Mouse (Mus musculus): ENCODE data around the gene Cep70. TPM values are rescaled to one million over a fixed set of nuclear protein-coding genes. Genes with fewer than 3 reads are reported as not detected.

Gene Cep70
- 56.1 and 71.0 TPM in 2 replicates for total RNA-seq (2017)

DNA sequence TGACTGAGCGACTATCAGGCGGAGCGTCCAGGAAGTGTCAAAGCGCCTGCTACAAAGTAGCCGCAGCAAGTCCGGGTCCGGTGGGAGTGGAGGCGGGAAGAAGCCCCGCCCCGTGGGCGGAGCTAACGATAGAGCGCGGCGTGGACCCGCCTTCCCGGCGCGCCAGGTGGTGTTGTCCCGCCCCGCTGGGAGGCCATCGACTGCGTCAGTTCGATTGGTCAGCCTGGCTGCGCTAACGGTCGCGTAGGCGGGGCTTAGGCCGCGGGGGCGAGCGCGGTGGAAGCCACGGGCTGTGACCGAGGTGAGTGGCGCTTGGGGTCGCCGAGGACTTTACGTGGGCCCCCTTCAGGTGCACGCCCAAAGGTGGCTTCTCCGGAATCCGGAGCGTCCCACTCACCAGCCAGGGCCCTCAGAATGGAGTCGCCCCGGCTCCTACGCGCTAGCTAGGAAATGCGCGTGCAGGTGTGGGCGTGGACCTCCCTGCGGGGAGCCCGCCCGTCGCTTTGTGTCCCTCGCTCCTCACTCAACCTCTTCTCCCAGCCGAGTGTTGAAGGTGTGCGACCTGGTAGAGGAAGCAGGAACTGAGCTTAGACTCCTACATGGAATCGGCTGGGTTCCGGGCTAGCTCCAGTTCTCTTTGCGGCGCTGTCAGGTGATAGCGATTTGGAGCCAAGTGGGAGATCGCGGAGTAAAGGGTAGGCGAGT is at the start of gene Cep70:
Cep70 (plus strand) TSS at position 178 of the 705 bp plus-strand sequence.
- peak; percentile 85 to 88 for ATAC-seq (replicated peaks in 1 of 2; ENCODE audit: insufficient read depth in 1 of 2, low FRiP score in 2 of 2, low TSS enrichment in 1 of 2, low read depth in 1 of 2, poor library complexity in 2 of 2, severe bottlenecking in 2 of 2)

DNA sequence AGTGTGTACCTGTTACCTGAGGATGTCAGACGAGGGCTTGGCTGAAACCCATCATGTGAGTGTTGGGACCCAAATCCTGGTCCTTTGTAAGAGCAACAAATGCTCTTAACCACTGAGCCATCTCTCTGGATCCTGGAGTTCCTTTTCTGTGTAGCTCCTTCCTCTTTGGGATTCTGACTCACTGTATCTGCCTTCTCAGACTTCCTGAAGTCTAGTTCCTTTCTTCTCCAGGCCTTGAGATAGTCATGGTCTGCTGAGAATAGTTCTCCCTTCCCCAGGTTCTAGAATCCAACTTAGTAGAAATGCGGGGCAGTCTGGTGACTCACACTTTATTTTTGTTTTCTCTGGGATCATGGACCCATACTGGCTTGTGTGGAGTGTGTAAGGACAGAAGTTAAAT is 30.5 kb upstream of the Cep70 start:
- ATAC-seq (replicated peaks in 1 of 2; ENCODE audit: insufficient read depth in 1 of 2, low FRiP score in 2 of 2, low TSS enrichment in 1 of 2, low read depth in 1 of 2, poor library complexity in 2 of 2, severe bottlenecking in 2 of 2), result no peak

DNA sequence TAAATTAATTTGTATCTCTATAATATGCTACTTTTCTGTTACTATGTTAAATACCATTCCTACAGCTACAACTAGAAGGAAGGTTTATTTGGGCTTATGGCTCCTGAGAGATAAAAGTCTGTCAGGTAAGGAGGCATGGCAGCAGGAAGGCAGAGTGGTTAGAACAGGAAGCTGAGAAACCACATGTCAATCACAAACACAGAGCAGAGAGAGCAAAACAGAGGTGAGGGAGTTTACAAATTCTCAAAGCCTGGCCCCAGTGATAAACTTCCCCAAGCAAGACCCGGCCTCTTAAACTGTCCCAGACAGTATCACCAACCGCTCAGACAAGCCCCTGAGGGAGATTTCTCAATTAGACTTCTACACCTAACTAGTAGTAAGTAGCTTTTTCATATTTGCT is 27.0 kb upstream of the Cep70 start:
- 0 out of 4 replicates have a peak, but pooled peaks of 1 of the 2 experiments have one; percentile 12 for ATAC-seq (replicated peaks in 1 of 2; ENCODE audit: insufficient read depth in 1 of 2, low FRiP score in 2 of 2, low TSS enrichment in 1 of 2, low read depth in 1 of 2, poor library complexity in 2 of 2, severe bottlenecking in 2 of 2)

DNA sequence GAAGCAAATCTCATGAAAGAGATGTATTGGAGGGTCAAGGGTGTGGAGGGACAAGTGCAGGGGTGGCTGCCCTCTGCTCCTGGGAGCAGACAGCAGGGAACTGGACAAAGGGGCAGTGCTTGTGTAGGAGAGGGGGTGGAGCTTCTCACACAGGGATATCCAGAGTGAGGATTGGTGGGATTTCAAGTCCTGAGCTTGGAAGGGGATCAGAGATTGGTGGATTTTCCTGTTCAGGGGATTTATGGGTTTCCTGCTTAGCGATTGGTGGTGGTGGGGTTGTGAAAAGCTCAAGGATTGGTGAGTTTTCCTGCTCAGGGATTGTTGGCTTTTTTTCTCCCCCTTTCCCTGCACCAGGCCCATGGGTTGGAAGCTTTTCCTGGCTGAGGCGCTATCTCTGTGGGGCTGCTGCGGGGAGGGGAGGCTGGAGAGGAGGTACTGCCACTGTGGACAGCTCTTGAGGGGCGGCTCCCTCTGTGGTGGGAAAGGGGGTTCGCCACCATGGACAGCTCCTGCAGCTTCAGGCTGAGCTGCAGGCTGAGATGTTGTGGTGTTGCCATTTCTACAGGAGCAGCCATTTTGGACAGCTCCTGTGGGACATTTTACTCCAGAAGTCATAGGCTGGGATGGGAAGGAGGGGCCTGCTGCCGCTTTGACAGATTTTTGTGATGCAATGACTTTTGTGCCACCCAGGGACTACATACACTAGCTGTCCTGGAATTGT is 25.0 kb upstream of the Cep70 start:
- peak; percentile 83 to 88 for ATAC-seq (replicated peaks in 1 of 2; ENCODE audit: insufficient read depth in 1 of 2, low FRiP score in 2 of 2, low TSS enrichment in 1 of 2, low read depth in 1 of 2, poor library complexity in 2 of 2, severe bottlenecking in 2 of 2)

DNA sequence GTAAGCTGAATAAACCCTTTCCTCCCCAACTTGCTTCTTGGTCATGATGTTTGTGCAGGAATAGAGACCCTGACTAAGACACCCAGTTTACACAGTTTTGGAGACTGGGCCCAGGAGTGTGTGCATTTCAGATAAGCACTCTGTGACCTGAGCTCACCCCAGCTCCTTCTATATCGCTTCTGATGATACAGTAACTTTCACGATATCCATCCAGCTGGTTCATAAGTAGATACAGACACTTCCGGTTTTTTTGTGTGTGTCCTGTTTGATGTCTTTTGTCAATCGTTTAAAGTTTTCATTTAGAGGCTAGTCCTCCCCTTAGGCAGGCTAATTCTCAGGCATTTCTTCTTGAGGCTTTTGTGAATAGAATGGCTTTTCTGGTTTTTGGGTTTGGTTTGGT is 21.5 kb upstream of the Cep70 start:
- no peak for ATAC-seq (replicated peaks in 1 of 2; ENCODE audit: insufficient read depth in 1 of 2, low FRiP score in 2 of 2, low TSS enrichment in 1 of 2, low read depth in 1 of 2, poor library complexity in 2 of 2, severe bottlenecking in 2 of 2)

DNA sequence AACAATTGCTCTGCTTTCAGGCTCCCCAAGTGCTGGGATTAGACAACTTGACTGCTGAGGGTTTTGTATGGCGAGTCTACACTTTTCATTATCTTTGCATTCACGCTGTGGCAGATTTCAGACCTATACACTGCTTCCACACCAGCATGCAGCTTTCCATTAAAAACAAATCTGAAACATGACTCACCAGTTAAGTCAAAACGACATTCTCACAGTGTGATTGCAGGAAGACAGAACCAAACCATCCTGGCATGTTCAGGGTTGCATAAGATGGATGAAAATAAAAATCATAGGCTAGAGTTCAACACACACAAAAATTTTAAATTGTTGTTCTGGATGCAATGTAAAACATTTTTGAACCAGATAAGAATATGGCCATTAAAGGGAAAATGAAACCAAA is 18.6 kb upstream of the Cep70 start:
- ATAC-seq (replicated peaks in 1 of 2; ENCODE audit: insufficient read depth in 1 of 2, low FRiP score in 2 of 2, low TSS enrichment in 1 of 2, low read depth in 1 of 2, poor library complexity in 2 of 2, severe bottlenecking in 2 of 2), result no peak

DNA sequence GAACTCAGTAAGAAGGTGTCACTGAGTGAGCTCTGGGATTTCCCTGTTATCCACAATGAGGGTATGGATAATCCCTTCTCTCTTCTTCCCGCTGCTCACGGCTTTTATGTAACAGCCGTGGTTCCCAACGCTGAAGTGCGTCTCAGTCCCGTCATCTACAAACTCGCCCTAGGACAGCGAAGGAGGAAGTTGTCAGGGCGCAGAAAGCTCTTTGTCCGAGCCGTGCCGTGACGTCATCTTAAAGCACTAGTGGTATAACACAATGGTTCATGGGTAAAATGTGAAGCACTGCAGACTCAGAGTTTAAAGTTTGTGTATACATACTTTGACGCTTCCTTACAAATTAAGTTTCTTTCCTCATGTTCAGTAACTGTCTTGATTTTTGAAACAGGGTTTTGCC is 13.7 kb upstream of the Cep70 start:
- no peak for ATAC-seq (replicated peaks in 1 of 2; ENCODE audit: insufficient read depth in 1 of 2, low FRiP score in 2 of 2, low TSS enrichment in 1 of 2, low read depth in 1 of 2, poor library complexity in 2 of 2, severe bottlenecking in 2 of 2)

DNA sequence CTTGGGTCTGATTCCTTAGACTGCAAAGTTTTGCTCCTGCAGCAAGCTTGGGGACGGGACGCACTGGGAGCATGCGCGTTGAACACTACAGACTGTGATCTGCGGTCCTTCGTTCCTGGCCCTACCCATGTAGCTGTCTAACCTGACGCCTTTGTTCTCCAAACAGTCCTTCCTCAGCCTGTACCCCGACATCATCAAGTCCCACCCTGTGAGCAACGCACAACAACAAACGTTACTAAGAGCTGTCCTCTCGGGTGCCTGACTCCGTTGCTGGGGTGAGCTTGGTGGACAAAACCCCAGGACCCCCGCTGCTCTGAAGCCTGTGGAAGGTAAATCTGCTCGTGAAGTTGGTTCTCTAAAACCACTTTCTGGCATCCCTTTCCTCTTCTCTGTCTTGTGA is 6.0 kb upstream of the Cep70 start, which contains the start of gene Faiml:
Faiml (minus strand) TSS at position 101 of the 400 bp plus-strand sequence.
- no peak for ATAC-seq (replicated peaks in 1 of 2; ENCODE audit: insufficient read depth in 1 of 2, low FRiP score in 2 of 2, low TSS enrichment in 1 of 2, low read depth in 1 of 2, poor library complexity in 2 of 2, severe bottlenecking in 2 of 2)

DNA sequence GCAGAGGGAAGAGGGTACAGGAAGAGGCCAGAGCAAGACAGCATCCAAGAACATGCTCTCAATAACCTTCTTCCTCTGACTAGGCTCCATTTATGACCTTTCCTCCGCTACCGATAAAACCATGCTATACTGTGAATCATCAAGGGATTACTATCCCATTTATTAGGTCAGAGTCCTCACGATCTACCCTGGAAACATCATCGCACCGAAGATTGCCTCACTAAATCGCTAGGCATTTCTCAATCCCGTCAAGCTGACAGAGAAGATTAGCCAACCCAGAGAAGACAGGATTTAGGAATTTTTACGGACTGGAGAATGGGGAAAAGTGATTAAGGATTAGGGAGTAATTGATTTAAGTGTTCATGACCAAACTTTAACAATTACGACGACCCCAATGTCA is 4.9 kb upstream of the Cep70 start:
- ATAC-seq (replicated peaks in 1 of 2; ENCODE audit: insufficient read depth in 1 of 2, low FRiP score in 2 of 2, low TSS enrichment in 1 of 2, low read depth in 1 of 2, poor library complexity in 2 of 2, severe bottlenecking in 2 of 2), result no peak

DNA sequence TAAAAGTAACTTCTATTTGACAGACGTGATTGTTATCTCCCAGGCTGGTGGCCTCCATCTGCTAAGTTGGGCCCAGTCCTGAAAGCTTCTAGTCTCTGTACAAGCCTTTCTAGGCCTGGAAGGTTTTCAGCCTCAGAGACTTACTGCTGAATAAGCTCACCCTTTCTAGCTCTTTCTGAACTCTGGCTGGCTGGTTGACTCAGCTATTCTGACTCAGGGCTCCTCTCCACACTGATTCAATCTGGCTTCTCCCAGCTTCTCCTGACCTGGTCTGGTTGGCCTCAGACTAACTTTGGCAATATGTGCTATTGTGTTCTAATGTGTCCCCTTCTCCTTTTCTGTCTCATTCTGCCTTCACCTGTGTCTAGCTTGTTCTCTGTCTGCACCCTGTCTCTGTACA is 3.9 kb upstream of the Cep70 start:
- no peak for ATAC-seq (replicated peaks in 1 of 2; ENCODE audit: insufficient read depth in 1 of 2, low FRiP score in 2 of 2, low TSS enrichment in 1 of 2, low read depth in 1 of 2, poor library complexity in 2 of 2, severe bottlenecking in 2 of 2)

DNA sequence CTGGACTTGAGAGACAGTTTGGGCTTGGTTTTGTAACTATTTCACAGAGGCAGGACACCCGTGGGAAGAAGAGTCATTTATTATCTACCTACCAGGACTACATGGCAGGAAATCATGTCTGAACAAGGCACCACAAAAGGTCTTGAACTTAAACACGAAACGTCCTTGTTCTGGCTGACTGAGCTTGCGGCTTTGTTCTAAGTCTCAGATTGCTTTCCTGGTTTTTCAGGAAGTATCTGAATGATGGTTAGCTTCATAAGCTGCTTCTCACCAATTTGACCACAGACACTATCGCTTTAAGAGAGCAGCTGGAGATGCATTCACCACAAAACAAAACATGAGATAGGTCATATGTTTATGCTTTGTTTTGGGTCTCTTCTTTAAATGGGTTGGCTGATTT is 2.6 kb upstream of the Cep70 start:
- ATAC-seq (replicated peaks in 1 of 2; ENCODE audit: insufficient read depth in 1 of 2, low FRiP score in 2 of 2, low TSS enrichment in 1 of 2, low read depth in 1 of 2, poor library complexity in 2 of 2, severe bottlenecking in 2 of 2), result peak; percentile 11 to 13; a peak in 2 of 4 replicates

DNA sequence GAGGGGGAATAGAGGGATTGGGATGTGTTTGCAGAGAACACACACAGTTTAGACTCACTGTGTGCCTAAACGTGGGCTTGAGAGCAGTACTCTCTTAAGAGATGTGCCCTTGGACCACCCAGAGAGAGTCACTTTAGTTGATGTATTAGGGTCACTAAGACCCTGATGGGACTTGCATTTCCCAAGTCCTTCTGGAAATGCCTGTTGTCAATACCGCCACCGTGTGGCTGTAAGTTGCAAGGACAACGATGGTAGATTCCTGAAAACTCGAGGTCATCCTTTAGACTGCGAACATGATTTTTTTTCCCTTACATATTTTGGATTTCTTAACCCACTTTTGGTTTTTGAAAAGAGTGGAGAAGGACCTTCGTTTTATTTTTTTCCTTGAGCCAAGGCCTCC is 1.1 kb upstream of the Cep70 start:
- ATAC-seq (replicated peaks in 1 of 2; ENCODE audit: insufficient read depth in 1 of 2, low FRiP score in 2 of 2, low TSS enrichment in 1 of 2, low read depth in 1 of 2, poor library complexity in 2 of 2, severe bottlenecking in 2 of 2), result no peak

DNA sequence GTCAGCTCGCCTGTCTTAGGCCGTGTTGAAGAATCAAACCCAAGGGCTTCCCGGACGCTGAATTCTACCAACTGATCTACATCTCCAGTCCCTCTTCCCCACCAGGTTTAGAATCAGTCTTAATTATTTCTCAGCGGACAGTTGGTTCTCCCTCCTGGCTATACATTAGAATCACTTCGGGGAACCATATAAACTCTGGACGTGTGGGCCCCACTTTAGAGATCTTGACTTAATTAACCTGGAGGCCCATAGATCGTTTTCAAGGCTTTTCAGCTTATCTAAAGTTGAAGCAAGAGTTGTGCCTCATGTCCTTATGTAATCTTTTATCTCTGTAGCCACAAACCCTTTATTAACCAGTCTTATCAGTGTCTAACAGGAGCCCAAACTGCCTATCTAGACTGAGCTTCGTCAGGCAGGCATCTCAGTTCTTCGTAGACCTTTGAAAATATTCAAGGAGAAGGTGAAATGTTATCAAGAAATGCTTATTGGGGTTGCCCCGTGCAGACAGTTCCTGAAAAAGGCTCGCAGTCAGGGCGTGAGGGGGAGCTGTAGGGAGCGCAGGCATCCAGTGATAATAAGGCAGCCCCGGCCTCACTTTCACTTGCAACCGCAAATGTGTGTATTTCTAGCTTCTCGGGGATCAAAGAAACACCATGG is 506 bp upstream of the Cep70 start:
- ATAC-seq (replicated peaks in 1 of 2; ENCODE audit: insufficient read depth in 1 of 2, low FRiP score in 2 of 2, low TSS enrichment in 1 of 2, low read depth in 1 of 2, poor library complexity in 2 of 2, severe bottlenecking in 2 of 2), result peak in 1 of 2 experiments; percentile 59; a peak in 1 of 4 replicates

DNA sequence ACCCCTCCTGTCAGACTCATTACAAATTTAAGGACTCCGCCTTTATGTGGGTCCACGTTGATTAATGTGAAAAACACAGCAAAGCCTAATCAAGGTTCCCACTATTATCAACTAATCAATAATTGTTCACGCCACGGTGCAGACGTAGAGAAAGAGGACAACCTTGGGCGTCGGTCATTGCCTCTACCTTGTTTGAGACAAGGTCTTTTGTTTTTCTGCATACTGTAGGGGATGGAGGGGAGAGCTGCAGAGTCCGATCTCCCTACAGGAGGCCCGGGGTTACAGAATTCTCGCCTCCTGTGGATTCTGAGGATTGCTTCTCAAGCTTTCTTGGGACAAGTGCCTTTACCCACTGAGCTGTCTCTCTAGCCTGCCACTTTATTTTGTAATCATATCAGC is 727 bp downstream of the Cep70 start:
- ATAC-seq (replicated peaks in 1 of 2; ENCODE audit: insufficient read depth in 1 of 2, low FRiP score in 2 of 2, low TSS enrichment in 1 of 2, low read depth in 1 of 2, poor library complexity in 2 of 2, severe bottlenecking in 2 of 2), result no peak

DNA sequence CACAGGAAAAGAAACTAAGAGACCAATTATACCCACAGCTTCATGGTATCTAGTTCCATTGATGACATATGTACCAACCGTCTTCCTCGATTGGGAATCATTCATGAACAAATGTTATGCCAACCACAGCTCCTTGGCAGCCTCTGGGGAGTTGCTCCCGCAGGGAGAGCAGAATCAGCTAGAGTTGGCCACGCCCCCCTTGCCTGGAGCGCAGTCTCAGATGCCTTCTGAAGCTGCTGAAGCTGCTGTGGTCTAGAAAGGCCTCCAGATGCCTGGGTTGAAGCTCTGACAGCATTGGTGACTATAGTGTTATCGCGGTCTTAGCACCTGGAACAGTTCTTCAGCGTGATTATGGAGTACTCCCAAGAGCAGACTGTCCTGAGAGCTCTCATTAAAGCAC is 5.1 kb downstream of the Cep70 start:
- peak in 1 of 2 experiments; percentile 22; a peak in 1 of 4 replicates for ATAC-seq (replicated peaks in 1 of 2; ENCODE audit: insufficient read depth in 1 of 2, low FRiP score in 2 of 2, low TSS enrichment in 1 of 2, low read depth in 1 of 2, poor library complexity in 2 of 2, severe bottlenecking in 2 of 2)

DNA sequence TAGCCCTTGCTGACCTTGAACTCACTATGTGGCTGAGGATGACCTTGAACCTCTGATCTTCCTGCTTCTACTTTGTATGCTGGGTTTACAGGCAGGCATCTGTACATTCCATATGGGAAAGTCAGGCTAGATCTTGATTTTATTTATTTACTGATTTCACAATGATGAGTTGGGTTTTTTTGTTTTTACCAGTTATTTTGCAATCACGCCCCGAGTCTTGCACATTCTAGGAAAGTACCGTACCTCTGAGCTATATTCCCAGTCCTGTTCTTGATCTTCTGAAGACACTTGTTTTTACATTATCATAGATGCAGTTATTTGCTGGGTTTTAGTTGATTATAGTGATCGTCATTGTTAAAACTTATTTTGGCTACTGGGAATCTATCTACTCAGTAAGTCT is 5.7 kb downstream of the Cep70 start:
- no peak for ATAC-seq (replicated peaks in 1 of 2; ENCODE audit: insufficient read depth in 1 of 2, low FRiP score in 2 of 2, low TSS enrichment in 1 of 2, low read depth in 1 of 2, poor library complexity in 2 of 2, severe bottlenecking in 2 of 2)

DNA sequence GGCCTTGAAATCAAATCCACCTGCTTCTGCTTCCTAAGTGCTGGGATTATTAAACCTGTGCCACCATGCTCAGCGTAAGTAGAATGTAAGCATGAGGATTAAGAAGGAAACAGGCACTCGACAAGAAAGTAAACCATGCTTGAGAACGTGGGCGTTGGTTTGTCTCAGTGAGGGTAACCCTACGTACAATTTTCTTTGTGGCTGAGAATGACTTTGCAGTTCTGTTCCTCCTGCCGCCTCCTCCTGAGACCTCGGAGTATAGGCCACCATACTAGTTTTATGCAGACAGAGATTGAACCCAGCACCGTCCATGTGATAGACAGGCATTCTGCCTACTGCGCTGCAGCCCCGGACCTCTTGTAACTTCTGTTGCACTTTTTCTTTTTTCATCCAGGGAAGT is 10.7 kb downstream of the Cep70 start:
- no peak for ATAC-seq (replicated peaks in 1 of 2; ENCODE audit: insufficient read depth in 1 of 2, low FRiP score in 2 of 2, low TSS enrichment in 1 of 2, low read depth in 1 of 2, poor library complexity in 2 of 2, severe bottlenecking in 2 of 2)

DNA sequence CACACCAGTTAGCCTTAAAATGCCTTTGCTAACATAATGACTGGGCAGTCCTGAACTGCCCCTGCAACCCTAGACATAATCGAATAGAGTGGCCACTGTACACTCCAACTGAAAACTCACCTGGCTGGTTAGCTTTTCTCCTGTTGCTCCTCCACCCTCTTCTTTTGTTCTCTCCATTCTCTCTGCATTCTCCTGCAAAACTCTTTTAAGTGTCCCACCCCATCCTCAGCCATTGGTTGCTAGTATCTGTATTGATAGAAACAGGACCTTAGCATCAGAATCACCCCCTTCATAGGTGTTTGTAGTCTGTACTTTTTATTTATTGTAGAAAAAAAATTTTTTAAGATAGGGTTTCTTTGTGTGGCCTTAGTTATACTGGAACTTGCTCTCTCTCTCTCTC is 13.0 kb downstream of the Cep70 start:
- ATAC-seq (replicated peaks in 1 of 2; ENCODE audit: insufficient read depth in 1 of 2, low FRiP score in 2 of 2, low TSS enrichment in 1 of 2, low read depth in 1 of 2, poor library complexity in 2 of 2, severe bottlenecking in 2 of 2), result no peak

All from hematopoietic stem cell, adult 5-6 weeks (primary cell).